Mouse (Mus musculus): ENCODE measurements around the gene Vps29.

GRCm38 (mm10) chr5:122319474-122320204, 34.5 kb upstream of the Vps29 start:
- no peak for TF ChIP-seq CTCF (IDR thresholded peaks at IDR 0.05; ENCODE audit: borderline replicate concordance, insufficient read depth, low read depth, low read length)
- no peak for TF ChIP-seq POLR2A (IDR thresholded peaks at IDR 0.05; ENCODE audit: borderline replicate concordance, insufficient read depth, low read length)
